Mouse (Mus musculus): Measurements from ENCODE around the gene Slc16a1.
"Not testable (repeated sequence)": the region's sequence is repeated elsewhere in the genome, so short reads cannot be mapped to it uniquely, and the experiment has no call there.

Gene Slc16a1

GRCm38 (mm10) chr3:104639749-104640368 is 1.4 kb downstream of the Slc16a1 start:
- DNase-seq, result no peak

DNA sequence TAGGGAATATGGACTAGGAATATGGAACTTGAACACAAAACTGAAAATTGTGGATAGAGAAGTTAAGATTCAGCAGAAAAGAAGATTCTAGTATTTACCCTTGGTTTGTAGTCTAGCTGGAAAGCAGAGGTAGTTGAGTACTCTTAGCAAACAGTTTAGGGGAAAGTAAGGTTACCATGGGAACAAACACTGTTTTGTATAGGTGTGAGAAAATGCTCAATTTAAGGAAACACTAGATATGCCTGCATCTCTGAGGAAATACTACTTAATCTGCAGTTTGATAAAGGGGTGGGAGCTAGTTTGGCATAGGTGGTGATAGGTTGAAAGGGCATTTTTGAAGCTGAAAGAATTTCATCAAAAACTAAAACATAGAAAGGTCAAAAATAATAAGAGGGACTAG is 2.4 kb downstream of the Slc16a1 start:
- no peak for DNase-seq

GRCm38 (mm10) chr3:104641313-104641712 is 2.8 kb downstream of the Slc16a1 start:
- DNase-seq, result no peak

- DNase-seq, result no peak
Measured at GRCm38 (mm10) chr3:104643113-104643512, 4.6 kb downstream of the Slc16a1 start.

GRCm38 (mm10) chr3:104643810-104644270 is 5.4 kb downstream of the Slc16a1 start:
- DNase-seq, result peak; percentile 40

DNA sequence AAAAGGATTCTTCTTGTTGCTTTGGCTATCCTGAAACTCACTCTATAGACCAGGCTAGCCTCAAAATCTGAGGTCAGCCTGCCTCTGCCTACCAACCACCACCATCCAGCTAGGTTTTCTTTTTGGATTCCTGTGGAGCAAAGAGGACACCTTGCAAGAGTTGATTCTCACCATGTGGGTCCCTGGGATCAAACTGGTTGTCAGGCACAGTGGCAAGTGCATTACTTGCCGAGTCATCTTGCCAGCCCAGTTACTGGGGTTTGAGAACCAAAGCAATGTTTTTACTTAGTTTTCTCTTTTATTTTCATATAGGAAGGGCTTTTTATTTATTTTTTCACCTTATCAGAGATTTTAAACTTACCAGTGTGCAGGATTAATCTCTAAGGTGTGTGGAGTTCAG is 5.9 kb downstream of the Slc16a1 start:
- no peak for DNase-seq

DNA sequence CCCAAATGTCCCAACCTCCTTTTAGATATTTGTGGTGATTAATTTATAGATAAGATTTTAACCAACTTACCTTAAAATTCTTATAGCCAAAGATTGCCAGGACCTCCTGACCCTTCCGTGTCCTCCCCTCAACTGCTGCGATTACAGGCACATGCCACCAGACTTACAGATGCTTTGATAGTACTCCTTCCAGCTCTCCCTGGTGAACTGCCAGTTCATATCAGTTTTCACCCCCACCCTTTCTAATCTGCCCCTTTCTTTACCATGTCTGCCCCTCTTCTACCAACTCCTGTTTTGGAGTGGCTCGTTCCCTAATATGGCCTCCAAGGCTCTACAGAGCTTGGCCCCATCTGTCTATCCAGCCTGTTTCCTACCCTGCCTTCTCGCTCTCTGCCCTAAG is 15.8 kb downstream of the Slc16a1 start:
- no peak for DNase-seq

GRCm38 (mm10) chr3:104654921-104655320 is 16.5 kb downstream of the Slc16a1 start:
- no peak for DNase-seq

DNA sequence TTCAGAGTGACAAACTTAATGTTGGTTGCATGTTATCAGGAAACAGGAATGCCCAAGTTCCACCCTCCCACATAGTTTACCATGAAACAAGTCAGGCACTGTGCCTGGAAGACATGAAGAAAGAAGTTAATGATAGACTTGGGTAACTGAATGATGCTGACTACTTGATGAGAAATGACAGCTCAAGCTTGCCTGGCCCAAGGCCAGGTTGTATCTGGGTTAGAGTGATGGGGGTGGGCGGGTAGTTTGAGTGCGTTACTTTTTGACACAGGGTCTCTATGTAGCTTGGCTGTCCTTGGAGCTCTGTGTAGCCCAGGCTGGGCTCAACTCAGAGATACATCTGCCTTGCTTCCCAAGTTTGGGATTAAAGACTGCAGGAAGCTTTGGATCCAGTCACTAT is 20.2 kb downstream of the Slc16a1 start:
- DNase-seq, result no peak

- DNase-seq, result no peak
Measured at GRCm38 (mm10) chr3:104659758-104660157, 21.3 kb downstream of the Slc16a1 start.

DNA sequence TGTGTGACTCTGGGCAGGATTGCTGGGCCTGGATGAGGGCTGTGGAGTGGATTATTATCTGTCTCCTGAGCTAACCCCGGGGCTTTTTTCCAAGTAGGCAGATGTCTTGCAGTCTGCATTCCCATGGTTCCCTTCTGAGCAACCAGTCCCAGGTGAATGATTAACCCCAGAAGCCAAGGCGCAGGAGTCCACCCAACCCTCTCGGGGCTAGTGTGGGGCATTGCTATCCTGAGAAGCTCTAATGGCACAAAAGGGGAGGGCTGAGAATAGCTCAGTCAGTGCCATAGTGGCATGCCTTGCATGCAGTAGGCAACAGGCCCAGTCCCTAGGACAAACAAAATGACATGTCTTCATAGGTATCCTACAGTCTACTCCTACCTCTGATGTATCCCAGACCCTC is 22.1 kb downstream of the Slc16a1 start:
- DNase-seq, result no peak

GRCm38 (mm10) chr3:104662007-104662406 is 23.5 kb downstream of the Slc16a1 start:
- DNase-seq, result no peak

GRCm38 (mm10) chr3:104662926-104663325 is 24.5 kb downstream of the Slc16a1 start:
- DNase-seq, result no peak

- DNase-seq, result peak; percentile 74
Measured at GRCm38 (mm10) chr3:104666950-104667349, 28.5 kb downstream of the Slc16a1 start.

- no peak for DNase-seq
Measured at GRCm38 (mm10) chr3:104667451-104667850, 29.0 kb downstream of the Slc16a1 start.

DNA sequence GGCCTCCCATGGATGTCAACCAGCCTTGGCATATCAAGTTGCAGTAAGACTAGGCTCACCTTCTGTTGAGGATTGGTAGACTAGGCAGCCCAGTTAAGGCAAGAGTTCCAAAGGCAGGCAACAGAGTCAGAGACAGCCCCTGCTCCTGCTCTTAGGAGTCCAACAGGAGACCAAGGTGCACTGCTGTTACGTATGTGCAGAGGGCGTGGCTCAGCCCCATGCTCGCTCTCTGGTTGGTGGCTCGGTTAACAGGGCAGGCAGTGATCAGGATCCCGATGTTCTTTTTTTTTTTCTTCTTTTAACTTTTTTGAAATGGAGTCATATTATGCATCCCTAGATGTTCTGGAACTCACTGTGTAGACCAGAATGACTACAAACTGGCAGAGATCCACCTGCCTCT is 30.5 kb downstream of the Slc16a1 start:
- DNase-seq, result no peak

- DNase-seq, result no peak
Measured at GRCm38 (mm10) chr3:104669856-104670182, 31.4 kb downstream of the Slc16a1 start.

DNA sequence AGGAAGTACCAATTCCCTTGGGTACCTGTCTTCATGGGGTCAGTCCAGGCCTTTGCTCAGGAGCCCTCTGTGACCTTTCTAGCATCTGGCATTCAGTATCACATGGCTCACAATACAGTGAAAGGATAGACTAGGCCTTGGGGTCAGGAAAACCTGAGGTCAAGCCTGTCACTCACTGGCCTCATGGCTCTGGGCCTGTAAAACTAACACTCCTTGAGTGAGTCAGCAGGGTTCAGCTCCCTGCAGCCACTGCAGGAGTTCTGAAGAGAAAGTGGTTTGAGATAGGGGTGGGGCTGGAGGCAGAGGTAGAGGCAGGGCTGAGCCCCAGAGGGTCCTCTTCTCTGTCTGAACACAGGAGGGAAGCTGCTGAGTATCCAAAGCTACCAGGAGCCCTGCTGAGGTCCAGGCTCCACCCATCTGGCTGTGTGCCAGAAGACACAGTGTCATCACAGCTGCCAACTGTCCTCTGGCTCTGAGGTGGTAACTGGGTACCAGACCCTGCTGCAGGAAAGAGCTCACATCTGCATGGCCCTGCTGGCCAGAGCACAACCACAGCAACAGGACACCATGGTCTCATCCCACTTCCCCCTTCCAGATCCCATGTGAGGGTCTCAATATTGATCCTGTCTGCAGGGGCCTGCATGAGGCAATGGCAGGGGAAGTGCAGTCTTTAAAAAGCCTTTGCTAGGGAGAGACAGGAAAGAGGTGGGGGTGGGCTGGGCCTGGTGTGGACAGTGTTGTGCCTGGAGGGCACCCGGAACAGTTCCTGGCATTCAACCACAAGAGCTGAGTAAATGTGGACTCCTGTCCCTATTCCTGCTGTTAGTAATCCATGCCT is 31.9 kb downstream of the Slc16a1 start:
- not testable (repeated sequence) for DNase-seq

GRCm38 (mm10) chr3:104671543-104671942 is 33.1 kb downstream of the Slc16a1 start:
- DNase-seq, result peak; percentile 45

GRCm38 (mm10) chr3:104672041-104672440 is 33.6 kb downstream of the Slc16a1 start:
- DNase-seq, result no peak

GRCm38 (mm10) chr3:104673642-104674328 is 35.3 kb downstream of the Slc16a1 start:
- no peak for DNase-seq

GRCm38 (mm10) chr3:104674329-104675220 is 36.1 kb downstream of the Slc16a1 start:
- no peak for DNase-seq

Data from right cerebral cortex, postnatal 25 days (tissue).